Mouse (Mus musculus) inflammation-experienced regulatory T-cells, adult 16 weeks (primary cell): ENCODE data around the gene Olfr429. TPM values are rescaled to one million over a fixed set of nuclear protein-coding genes. Genes with fewer than 3 reads are reported as not detected.

Experiments used
- polyA plus RNA-seq: library from polyadenylated mRNA; unstranded; fragments of 100-300 nt; shearing (Covaris generic); gene quantifications from one replicate; pipeline ENCODE4 v1.2.1, GENCODE M21; 2017

The Olfr429 gene
- polyA plus RNA-seq: not detected

DNA sequence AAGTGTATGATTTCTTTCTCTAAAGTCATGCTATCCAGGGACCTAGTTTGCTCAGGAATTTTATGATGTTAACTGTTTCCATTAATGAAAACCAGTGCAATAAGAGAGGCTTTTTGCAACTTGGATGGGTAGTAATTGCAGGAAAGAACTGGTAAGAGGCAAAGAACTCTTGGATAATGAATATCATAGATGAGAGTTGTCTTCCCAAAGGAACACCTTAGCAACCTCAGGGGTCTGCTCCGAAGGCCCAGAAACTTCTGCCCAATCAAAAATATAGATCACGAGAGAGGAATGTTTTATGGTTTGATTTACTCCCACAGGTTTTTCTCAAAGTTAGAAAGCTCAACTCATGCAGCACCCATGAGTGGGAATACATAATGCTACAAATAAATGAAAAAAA is at the start of gene Olfr429:
Olfr429 (plus strand) TSS at position 301 of the 400 bp plus-strand sequence.

DNA sequence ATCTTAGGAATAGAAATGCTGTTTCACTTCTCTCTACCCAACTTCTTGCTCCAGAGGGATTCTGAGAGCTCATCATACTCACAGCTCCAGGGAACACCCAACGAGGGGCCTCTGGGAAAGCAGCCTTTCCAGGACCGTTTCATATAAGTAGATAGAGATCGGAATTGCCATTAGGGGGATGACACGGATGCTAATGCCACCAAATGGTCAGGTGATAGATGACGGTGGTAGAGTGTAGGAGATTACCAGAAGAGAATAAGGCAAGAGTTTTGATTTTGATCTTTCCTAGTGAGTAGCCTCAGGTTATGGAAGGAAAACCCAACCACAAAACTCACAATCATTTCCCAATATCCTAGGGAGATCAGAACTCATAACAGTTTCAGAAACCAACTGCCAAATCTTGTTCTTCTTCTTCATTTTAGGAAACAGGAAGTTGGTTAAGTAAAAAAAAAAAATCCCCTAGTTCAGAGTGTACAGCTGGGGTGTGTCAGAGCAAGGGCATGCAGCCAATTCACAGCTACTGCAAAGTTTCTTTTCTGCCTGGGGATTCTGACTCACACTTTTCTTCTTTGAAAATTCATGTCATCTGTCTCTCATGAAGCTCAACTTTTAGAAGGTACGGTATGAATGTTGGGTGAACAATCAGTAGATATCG is 43.5 kb upstream of the Olfr429 start, which contains the start of gene Olfr433:
Olfr433 (plus strand) TSS at position 183 of the 655 bp plus-strand sequence.

DNA sequence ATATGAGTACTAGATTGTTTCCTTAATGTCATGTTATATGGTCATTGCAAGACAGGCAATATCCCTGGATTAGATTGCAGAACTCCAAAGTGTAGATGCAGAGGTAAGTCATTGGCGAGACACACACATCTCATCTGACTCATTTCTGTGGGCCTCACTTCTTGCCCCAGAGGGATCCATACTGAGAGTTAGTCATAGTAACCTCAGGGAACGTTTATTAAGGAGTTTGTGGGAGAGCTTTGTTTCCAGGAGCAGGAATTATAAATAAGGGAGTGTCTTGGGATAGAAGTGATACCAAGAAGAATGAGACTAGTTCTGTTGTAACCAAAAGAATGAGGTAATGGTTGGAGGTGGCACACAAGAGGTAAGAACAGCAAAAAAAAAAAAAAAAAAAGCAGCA is 35.2 kb upstream of the Olfr429 start, which contains the start of gene Olfr432:
Olfr432 (plus strand) TSS at position 313 of the 400 bp plus-strand sequence.

DNA sequence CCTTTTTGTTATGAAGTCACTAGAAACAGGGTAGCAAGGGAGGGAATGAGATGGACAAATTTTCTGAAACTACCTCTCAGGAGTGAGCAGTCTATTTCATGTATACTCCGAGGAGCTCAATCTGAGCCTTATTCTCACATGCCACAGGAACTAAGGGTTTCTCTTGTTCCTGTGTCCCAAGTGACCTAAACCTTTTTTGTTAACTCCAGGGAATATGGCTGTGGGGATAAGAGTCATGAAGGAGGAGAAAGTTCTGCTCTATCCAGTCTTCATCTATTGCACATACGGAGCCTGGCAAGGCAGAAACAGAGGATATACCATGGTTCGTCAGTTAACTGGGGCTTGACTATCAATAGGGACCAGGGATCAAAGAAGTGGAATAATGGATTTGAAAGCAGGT is 17.8 kb upstream of the Olfr429 start, which contains the start of gene Olfr430:
Olfr430 (plus strand) TSS at position 301 of the 400 bp plus-strand sequence.

GRCm38 (mm10) chr1:174096591-174096990 is 12.5 kb downstream of the Olfr429 start, which contains the start of gene Olfr427:
Olfr427 (plus strand) TSS chr1:174096891.

GRCm38 (mm10) chr1:174121062-174121461 is 36.9 kb downstream of the Olfr429 start, which contains the start of gene Olfr231:
Olfr231 (minus strand) TSS chr1:174121162.

GRCm38 (mm10) chr1:174131217-174131616 is 47.1 kb downstream of the Olfr429 start, which contains the start of gene Olfr424:
Olfr424 (plus strand) TSS chr1:174131517.

Other genes starting within 250 kb of the Olfr429 start
- 2.0 TPM for gene Ifi211, start 171.3 kb upstream of the Olfr429 start, polyA plus RNA-seq
- 530 TPM for gene Mndal, start 141.8 kb upstream of the Olfr429 start, polyA plus RNA-seq
- 391 TPM for gene Ifi203, start 141.7 kb upstream of the Olfr429 start, polyA plus RNA-seq
- gene Ifi202b, start 101.6 kb upstream of the Olfr429 start, polyA plus RNA-seq: not detected
- gene Ifi205, start 52.5 kb upstream of the Olfr429 start, polyA plus RNA-seq: not detected
- gene Olfr433, start 43.6 kb upstream of the Olfr429 start, polyA plus RNA-seq: not detected
- not detected for gene Olfr432, start 35.1 kb upstream of the Olfr429 start, polyA plus RNA-seq
- not detected for gene Olfr430, start 17.7 kb upstream of the Olfr429 start, polyA plus RNA-seq
- not detected for gene Olfr427, start 12.6 kb downstream of the Olfr429 start, polyA plus RNA-seq
- not detected for gene Olfr231, start 36.8 kb downstream of the Olfr429 start, polyA plus RNA-seq
- gene Olfr424, start 47.2 kb downstream of the Olfr429 start, polyA plus RNA-seq: not detected
- gene Olfr420, start 71.3 kb downstream of the Olfr429 start, polyA plus RNA-seq: not detected
- 0.11 TPM for gene Spta1, start 88.4 kb downstream of the Olfr429 start, polyA plus RNA-seq
- not detected for gene Olfr419, start 167.7 kb downstream of the Olfr429 start, polyA plus RNA-seq
- not detected for gene Mptx1, start 246.2 kb downstream of the Olfr429 start, polyA plus RNA-seq